Mouse (Mus musculus): ENCODE measurements at regions not wholly inside any gene's neighbourhood (a gene's known extent, or its start where the extent isn't known, plus 50 kb on each side); places are given as distances from the start of the nearest gene placed in this dataset.

DNA sequence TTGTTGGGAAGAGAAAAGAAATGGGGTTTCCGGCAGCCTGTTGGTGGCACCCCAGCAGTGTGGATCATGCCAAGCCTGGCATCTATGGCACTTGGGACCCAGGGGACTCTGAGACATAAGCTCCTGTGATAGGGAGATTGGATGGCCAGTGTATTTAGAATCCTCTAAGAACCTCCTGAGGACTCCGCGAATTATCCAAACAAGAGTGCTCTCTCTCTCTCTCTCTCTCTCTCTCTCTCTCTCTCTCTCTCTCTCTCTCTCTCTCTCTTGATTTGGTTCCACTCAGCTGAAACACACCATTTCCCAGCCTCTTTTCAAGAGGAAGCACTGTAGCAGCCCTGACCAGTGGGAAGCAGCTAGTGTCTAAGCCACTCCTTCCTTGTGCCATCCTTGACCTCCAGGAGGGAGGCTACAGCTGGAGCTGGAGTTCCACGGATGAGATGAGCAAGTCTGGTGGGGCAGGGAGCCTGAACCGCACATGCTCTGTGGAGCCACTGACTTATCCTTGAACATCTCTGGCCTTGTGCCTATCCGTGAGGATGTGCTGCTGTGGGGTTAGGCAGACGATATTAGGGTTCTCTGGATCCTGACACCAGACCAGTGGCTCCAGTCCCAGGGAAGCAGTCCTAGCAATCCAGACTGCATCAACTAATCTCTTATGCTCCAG lies 232.0 kb upstream of the Zmiz1 start:
- peaks cover 39% of the 10 kb centered on the region for H3K4me1 ChIP-seq (ENCODE audit: control insufficient read depth, insufficient read depth, low read length)
- H3K27me3 ChIP-seq (ENCODE audit: control insufficient read depth, insufficient read depth, low read length) = no peaks in the 10 kb centered on the region
- H3K4me2 ChIP-seq (ENCODE audit: low read depth, severe bottlenecking) = peak overlapping the region; percentile 39
- WGBS = 43% methylated on average over 7 of the region's 7 CpGs
- H3K4me3 ChIP-seq (ENCODE audit: low read depth, low read length) = no peak overlapping the region
- peak overlapping the region; percentile 89 for H3K27ac ChIP-seq (replicated peaks; ENCODE audit: low read depth, low read length)
- H3K36me3 ChIP-seq (ENCODE audit: control insufficient read depth, insufficient read depth, low read length) = no peaks in the 10 kb centered on the region
- no peaks in the 10 kb centered on the region for H3K9me3 ChIP-seq (ENCODE audit: control insufficient read depth, low read length)
- no peak overlapping the region; the same call in 1 of the 2 replicates for H3K9ac ChIP-seq (ENCODE audit: low read length)
- DNase-seq (ENCODE audit: low spot score) (peak; percentile 34), ATAC-seq (ENCODE audit: insufficient number of reproducible peaks, low FRiP score, low TSS enrichment, low read depth) (0 out of 2 replicates have a peak, but pooled peaks have one; percentile 10)

DNA sequence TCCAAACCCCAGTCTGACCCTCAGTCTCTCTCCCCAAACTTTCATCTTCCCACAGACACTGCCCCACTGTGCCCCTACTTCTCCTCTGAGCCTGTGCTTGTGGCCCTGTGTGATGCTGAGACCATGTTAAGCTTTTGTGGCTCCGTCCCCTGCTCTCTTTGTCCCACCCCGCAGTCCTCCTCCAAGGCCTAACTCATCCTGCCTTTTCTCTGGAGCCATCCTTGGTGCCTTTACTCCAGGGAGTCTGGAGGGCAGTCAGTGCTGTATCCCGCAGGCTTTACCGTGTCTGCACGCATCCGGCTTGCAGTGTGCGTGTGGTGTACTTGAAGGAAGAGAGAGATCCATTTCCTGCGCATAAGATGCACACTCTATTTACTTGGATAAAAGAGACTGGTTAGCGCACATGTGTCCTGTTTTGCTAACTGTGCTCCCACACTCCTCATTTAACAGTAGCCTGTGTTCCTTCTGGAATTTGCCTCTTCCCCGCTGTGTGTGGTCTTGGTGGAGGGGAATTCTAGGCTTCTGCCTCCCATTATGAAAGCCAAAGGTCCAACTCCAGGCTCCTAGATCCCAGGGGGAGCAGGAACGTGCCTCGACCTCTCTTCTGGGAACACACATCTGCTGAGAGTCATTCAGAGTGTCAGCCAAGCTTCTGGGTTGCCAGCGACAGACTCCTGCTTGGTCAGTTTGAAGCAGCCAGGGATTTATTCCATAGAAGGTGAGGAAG lies 230.5 kb upstream of the Zmiz1 start:
- DNase-seq (ENCODE audit: low spot score) (no peak), ATAC-seq (ENCODE audit: insufficient number of reproducible peaks, low FRiP score, low TSS enrichment, low read depth) (no peak)
- no peak overlapping the region for H3K27ac ChIP-seq (replicated peaks; ENCODE audit: low read depth, low read length)
- H3K36me3 ChIP-seq (ENCODE audit: control insufficient read depth, insufficient read depth, low read length) = no peaks in the 10 kb centered on the region
- H3K4me3 ChIP-seq (ENCODE audit: low read depth, low read length) = no peak overlapping the region
- H3K4me1 ChIP-seq (ENCODE audit: control insufficient read depth, insufficient read depth, low read length) = peaks cover 41% of the 10 kb centered on the region
- H3K27me3 ChIP-seq (ENCODE audit: control insufficient read depth, insufficient read depth, low read length) = no peaks in the 10 kb centered on the region
- no peaks in the 10 kb centered on the region for H3K9me3 ChIP-seq (ENCODE audit: control insufficient read depth, low read length)
- WGBS = 66% methylated on average over 13 of the region's 13 CpGs
- H3K9ac ChIP-seq (ENCODE audit: low read length) = no peak overlapping the region
- H3K4me2 ChIP-seq (ENCODE audit: low read depth, severe bottlenecking) = no peak overlapping the region

DNA sequence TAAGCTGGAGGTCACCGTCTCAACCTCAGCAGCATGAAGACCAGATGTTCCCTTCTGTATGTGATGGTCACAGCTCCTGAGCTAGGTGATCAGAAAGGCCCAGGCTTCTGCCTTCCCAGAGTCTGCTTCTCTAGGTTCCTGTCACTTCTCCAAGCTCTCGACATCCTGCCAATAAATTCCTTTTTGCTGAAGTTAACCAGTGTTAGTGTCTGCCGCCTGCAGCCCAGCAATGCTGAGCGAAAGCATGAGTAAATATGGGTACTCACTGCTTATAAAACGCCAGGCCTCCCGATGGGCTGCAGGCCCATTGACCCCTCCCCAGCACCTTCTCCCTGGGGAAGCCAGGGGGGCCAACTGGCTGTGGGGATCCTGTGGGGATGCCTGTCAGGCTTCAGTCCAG lies 229.4 kb upstream of the Zmiz1 start:
- no peaks in the 10 kb centered on the region for H3K9me3 ChIP-seq (ENCODE audit: control insufficient read depth, low read length)
- H3K4me3 ChIP-seq (ENCODE audit: low read depth, low read length) = no peak overlapping the region
- H3K27ac ChIP-seq (replicated peaks; ENCODE audit: low read depth, low read length) = no peak overlapping the region
- no peak overlapping the region for H3K9ac ChIP-seq (ENCODE audit: low read length)
- H3K4me2 ChIP-seq (ENCODE audit: low read depth, severe bottlenecking) = no peak overlapping the region
- 22% methylated on average over 6 of the region's 6 CpGs for WGBS
- ATAC-seq (ENCODE audit: insufficient number of reproducible peaks, low FRiP score, low TSS enrichment, low read depth) (no peak), DNase-seq (ENCODE audit: low spot score) (no peak)
- peaks cover 41% of the 10 kb centered on the region for H3K4me1 ChIP-seq (ENCODE audit: control insufficient read depth, insufficient read depth, low read length)
- H3K27me3 ChIP-seq (ENCODE audit: control insufficient read depth, insufficient read depth, low read length) = no peaks in the 10 kb centered on the region
- H3K36me3 ChIP-seq (ENCODE audit: control insufficient read depth, insufficient read depth, low read length) = no peaks in the 10 kb centered on the region

DNA sequence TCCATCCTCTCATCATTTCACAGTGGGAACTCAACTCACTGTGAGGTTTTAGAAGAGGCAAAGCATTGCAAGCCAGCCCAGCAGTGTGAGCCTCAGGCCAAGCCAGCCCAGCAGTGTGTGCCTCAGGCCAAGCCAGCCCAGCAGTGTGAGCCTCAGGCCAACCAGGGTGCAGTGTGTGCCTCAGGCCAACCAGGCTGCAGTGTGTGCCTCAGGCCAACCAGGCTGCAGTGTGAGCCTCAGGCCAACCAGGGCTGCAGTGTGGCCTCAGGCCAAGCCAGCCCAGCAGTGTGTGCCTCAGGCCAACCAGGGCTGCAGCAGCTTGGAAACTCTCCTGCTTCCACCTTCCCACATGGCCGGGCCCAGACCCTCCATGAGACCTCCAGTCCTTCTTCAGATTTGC lies 227.1 kb upstream of the Zmiz1 start:
- Histone ChIP-seq H3K4me1 (ENCODE audit: control insufficient read depth, insufficient read depth, low read length) (peaks cover 27% of the 10 kb centered on the region), H3K36me3 (ENCODE audit: control insufficient read depth, insufficient read depth, low read length) (no peaks in the 10 kb centered on the region), H3K9me3 (ENCODE audit: control insufficient read depth, low read length) (no peaks in the 10 kb centered on the region), H3K9ac (ENCODE audit: low read length) (no peak overlapping the region), H3K27ac (replicated peaks; ENCODE audit: low read depth, low read length) (no peak overlapping the region), H3K27me3 (ENCODE audit: control insufficient read depth, insufficient read depth, low read length) (no peaks in the 10 kb centered on the region), H3K4me3 (ENCODE audit: low read depth, low read length) (no peak overlapping the region), H3K4me2 (ENCODE audit: low read depth, severe bottlenecking) (no peak overlapping the region)
- 82% methylated on average over 1 of the region's 1 CpGs for WGBS
- no peak for ATAC-seq (ENCODE audit: insufficient number of reproducible peaks, low FRiP score, low TSS enrichment, low read depth)
- peak; percentile 30 for DNase-seq (ENCODE audit: low spot score)

DNA sequence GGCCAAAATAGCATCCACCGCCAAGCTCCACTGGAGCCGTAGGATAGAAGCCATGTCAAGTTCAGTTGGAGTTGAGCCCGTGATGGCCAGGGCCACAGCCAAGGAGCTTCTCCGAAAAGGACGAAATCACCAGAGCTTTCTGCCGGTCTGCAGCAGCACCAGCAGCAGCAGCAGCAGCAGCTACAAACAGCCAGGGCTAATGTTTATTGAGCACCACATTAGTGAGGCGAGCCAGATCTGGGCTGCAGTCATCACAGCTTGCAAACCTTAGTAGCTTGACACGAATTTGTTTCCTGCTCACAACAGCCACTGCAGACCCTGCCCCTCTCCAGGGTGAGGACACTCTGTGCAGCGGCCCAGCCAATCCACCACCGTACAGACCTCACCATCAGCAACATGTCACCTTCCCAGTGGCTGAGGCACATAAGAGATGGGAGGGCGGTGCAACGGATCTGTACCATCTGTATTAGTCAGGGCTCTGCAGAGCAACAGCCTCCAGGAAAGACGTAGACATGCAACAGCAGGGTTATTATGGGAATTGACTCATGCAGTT lies 222.5 kb upstream of the Zmiz1 start:
- WGBS = 63% methylated on average over 13 of the region's 13 CpGs
- H3K36me3 ChIP-seq (ENCODE audit: control insufficient read depth, insufficient read depth, low read length) = no peaks in the 10 kb centered on the region
- ATAC-seq (ENCODE audit: insufficient number of reproducible peaks, low FRiP score, low TSS enrichment, low read depth) (no peak), DNase-seq (ENCODE audit: low spot score) (no peak)
- H3K4me1 ChIP-seq (ENCODE audit: control insufficient read depth, insufficient read depth, low read length) = peaks cover 6% of the 10 kb centered on the region
- H3K9ac ChIP-seq (ENCODE audit: low read length) = no peak overlapping the region
- no peaks in the 10 kb centered on the region for H3K27me3 ChIP-seq (ENCODE audit: control insufficient read depth, insufficient read depth, low read length)
- no peak overlapping the region for H3K27ac ChIP-seq (replicated peaks; ENCODE audit: low read depth, low read length)
- H3K4me2 ChIP-seq (ENCODE audit: low read depth, severe bottlenecking) = no peak overlapping the region
- H3K9me3 ChIP-seq (ENCODE audit: control insufficient read depth, low read length) = no peaks in the 10 kb centered on the region
- no peak overlapping the region for H3K4me3 ChIP-seq (ENCODE audit: low read depth, low read length)

DNA sequence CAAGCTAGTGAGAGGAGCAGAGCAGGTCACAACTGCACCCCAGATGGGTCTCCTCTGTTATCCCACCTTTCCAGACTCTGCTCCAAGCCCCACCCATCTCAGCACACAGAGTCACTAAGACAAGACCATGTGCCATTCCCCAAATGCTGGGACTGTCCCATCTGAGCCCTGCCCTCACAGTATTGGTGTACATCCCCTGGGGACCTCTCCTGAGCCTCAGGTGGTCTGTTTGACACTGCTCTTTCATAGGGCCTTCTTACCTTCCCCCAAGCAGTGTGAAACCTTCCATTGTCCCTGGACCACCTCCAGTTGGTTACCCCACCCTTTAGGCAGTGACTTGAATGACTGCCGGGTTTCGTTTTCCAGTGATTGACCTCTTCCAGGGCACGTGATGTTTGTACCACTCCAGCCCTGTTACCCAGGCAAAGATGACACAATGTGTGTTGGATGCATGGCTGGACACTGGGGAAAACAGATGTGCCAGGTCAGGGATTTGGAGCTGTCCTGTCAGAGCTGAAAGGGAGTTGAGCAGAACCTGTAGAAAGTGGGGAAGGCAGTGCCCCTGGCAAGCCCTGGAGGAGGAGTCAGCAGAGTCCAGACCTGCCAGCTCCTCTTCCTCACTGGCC lies 219.5 kb upstream of the Zmiz1 start:
- no peaks in the 10 kb centered on the region for H3K27me3 ChIP-seq (ENCODE audit: control insufficient read depth, insufficient read depth, low read length)
- no peak overlapping the region for H3K9ac ChIP-seq (ENCODE audit: low read length)
- H3K9me3 ChIP-seq (ENCODE audit: control insufficient read depth, low read length) = no peaks in the 10 kb centered on the region
- DNase-seq (ENCODE audit: low spot score) (no peak), ATAC-seq (ENCODE audit: insufficient number of reproducible peaks, low FRiP score, low TSS enrichment, low read depth) (no peak)
- H3K27ac ChIP-seq (replicated peaks; ENCODE audit: low read depth, low read length) = no peak overlapping the region
- H3K4me1 ChIP-seq (ENCODE audit: control insufficient read depth, insufficient read depth, low read length) = peaks cover 16% of the 10 kb centered on the region
- WGBS = 55% methylated on average over 3 of the region's 3 CpGs
- no peak overlapping the region for H3K4me3 ChIP-seq (ENCODE audit: low read depth, low read length)
- H3K36me3 ChIP-seq (ENCODE audit: control insufficient read depth, insufficient read depth, low read length) = no peaks in the 10 kb centered on the region
- H3K4me2 ChIP-seq (ENCODE audit: low read depth, severe bottlenecking) = no peak overlapping the region

DNA sequence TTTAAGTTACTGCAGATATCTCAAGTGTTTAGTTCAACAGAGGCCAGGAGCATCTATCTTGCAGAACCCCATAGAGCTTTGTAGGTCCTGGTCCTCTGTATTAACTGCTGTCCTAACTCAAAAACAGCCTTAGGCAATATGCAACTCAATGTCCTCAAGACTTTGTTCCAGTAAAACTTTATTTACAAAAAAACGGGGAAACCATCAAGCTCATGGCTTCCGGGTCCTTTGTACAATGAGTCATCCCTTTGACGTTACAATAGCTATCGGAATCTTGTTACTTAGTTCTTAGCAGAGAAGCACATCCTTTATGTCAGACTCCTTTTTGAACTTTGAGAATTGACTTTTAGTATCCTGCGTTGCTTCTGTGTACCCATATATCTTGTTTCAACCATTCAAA lies 216.2 kb upstream of the Zmiz1 start:
- Histone ChIP-seq H3K27ac (replicated peaks; ENCODE audit: low read depth, low read length) (no peak overlapping the region), H3K4me1 (ENCODE audit: control insufficient read depth, insufficient read depth, low read length) (peaks cover 24% of the 10 kb centered on the region), H3K27me3 (ENCODE audit: control insufficient read depth, insufficient read depth, low read length) (no peaks in the 10 kb centered on the region), H3K4me3 (ENCODE audit: low read depth, low read length) (no peak overlapping the region), H3K9me3 (ENCODE audit: control insufficient read depth, low read length) (no peaks in the 10 kb centered on the region), H3K9ac (ENCODE audit: low read length) (no peak overlapping the region), H3K36me3 (ENCODE audit: control insufficient read depth, insufficient read depth, low read length) (no peaks in the 10 kb centered on the region), H3K4me2 (ENCODE audit: low read depth, severe bottlenecking) (no peak overlapping the region)
- WGBS = 86% methylated on average over 5 of the region's 5 CpGs
- ATAC-seq (ENCODE audit: insufficient number of reproducible peaks, low FRiP score, low TSS enrichment, low read depth) (no peak), DNase-seq (ENCODE audit: low spot score) (no peak)

DNA sequence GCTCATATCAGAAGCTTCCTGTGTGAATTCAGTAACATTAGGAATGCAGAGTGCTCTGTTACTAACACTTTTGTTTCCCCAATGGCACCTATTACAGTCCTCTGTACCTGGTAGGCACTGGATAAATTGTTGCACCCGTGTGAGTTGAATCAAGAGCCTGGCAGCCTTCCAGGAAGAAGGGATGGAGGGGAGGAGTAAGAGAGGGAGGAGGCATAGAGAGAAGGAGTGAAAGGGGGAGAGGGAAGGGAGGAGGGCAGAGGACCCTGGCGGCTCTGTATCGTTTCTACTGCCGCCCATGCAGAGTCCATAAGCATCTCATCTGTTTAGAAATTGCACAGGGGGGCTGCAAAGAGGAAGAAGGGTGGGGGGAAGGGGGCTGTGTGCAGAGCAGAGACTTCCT lies 215.7 kb upstream of the Zmiz1 start:
- H3K4me2 ChIP-seq (ENCODE audit: low read depth, severe bottlenecking) = no peak overlapping the region
- H3K9ac ChIP-seq (ENCODE audit: low read length) = no peak overlapping the region
- H3K4me3 ChIP-seq (ENCODE audit: low read depth, low read length) = no peak overlapping the region
- WGBS = 33% methylated on average over 4 of the region's 4 CpGs
- no peaks in the 10 kb centered on the region for H3K27me3 ChIP-seq (ENCODE audit: control insufficient read depth, insufficient read depth, low read length)
- H3K4me1 ChIP-seq (ENCODE audit: control insufficient read depth, insufficient read depth, low read length) = peaks cover 24% of the 10 kb centered on the region
- no peak overlapping the region for H3K27ac ChIP-seq (replicated peaks; ENCODE audit: low read depth, low read length)
- ATAC-seq (ENCODE audit: insufficient number of reproducible peaks, low FRiP score, low TSS enrichment, low read depth) (0 out of 2 replicates have a peak, but pooled peaks have one; percentile 10), DNase-seq (ENCODE audit: low spot score) (no peak)
- no peaks in the 10 kb centered on the region for H3K9me3 ChIP-seq (ENCODE audit: control insufficient read depth, low read length)
- no peaks in the 10 kb centered on the region for H3K36me3 ChIP-seq (ENCODE audit: control insufficient read depth, insufficient read depth, low read length)
